Mouse (Mus musculus) stomach, postnatal 0 days (tissue): ENCODE measurements at regions not wholly inside any gene's neighbourhood (a gene's known extent, or its start where the extent isn't known, plus 50 kb on each side); places are given as distances from the start of the nearest gene placed in this dataset.

Source experiments
- CTCF ChIP-seq: IDR thresholded peaks from 2 replicates; pipeline ENCODE4 v1.5.1; 2016; ENCODE audit warnings: antibody characterized with exemption, low read depth, mild to moderate bottlenecking, moderate library complexity
- EP300 ChIP-seq: optimal IDR thresholded peaks from 2 replicates; pipeline ENCODE3; 2016; ENCODE audit warnings: antibody characterized with exemption

- no peak for TF ChIP-seq CTCF
- no peak for TF ChIP-seq EP300
Measured at GRCm38 (mm10) chr9:122655583-122655982, 91.6 kb upstream of the Topaz1 start.
